Mouse (Mus musculus) erythroblast, embryonic 14.5 days (primary cell): ENCODE measurements at regions not wholly inside any gene's neighbourhood (a gene's known extent, or its start where the extent isn't known, plus 50 kb on each side); places are given as distances from the start of the nearest gene placed in this dataset.

Source experiments
- GATA1 ChIP-seq: IDR thresholded peaks from 2 replicates; pipeline ENCODE4 v1.6.1; 2012; ENCODE audit warnings: low read length, inconsistent platforms, mixed read lengths
- TAL1 ChIP-seq: IDR thresholded peaks from 3 replicates; pipeline ENCODE4 v1.6.1; 2012; ENCODE audit warnings: low read length, inconsistent platforms, mixed read lengths

DNA sequence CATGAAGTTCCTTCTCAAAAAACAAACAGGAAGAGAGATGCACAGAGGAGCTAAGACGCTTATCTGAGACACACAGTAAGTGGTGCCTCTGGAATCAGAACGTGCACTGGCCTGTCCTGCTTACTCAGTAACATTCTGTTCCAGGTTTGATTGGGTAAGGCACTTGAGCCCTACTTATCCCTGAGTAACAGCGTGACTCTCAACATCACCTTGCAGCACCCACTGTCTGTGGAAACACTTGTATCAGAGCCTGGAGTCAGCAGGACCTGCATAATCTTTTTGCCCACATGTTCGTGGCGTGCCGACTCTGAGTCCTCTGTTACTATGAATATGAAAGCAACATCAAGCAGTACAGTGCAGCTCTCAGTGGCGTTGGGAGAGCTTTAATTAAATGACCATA is 76.4 kb upstream of the Serbp1 start:
- TF ChIP-seq TAL1 (peak; percentile 100), GATA1 (peak; percentile 95)
